Mouse (Mus musculus) CH12.LX (cell line): ENCODE data around the gene Ap2b1.
A peak's percentile ranks its signal among the peaks of the same experiment; 100 is the strongest.

Experiments
- BHLHE40 ChIP-seq: IDR thresholded peaks from 2 replicates; pipeline ENCODE4 v1.6.1; 2011; ENCODE audit warnings: mild to moderate bottlenecking, low read depth, low read length, improper control_type of control experiment
- CHD1 ChIP-seq: IDR thresholded peaks from 2 replicates; pipeline ENCODE4 v1.6.1; 2012; ENCODE audit warnings: low read depth, low read length, improper control_type of control experiment, inconsistent platforms
- CHD2 ChIP-seq: IDR thresholded peaks from 2 replicates; pipeline ENCODE4 v1.6.1; 2011; ENCODE audit warnings: low read length, improper control_type of control experiment
- CTCF ChIP-seq, 2 experiments: IDR thresholded peaks in 1 of 2; conservative IDR thresholded peaks in 1 of 2; 2 replicates each; pipeline ENCODE4 v1.5.1; 2011 to 2012; ENCODE audit warnings: low read depth in 2 of 2, low read length in 2 of 2, improper control_type of control experiment in 1 of 2, inconsistent platforms in 1 of 2, mild to moderate bottlenecking in 1 of 2, moderate library complexity in 1 of 2
- EP300 ChIP-seq: IDR thresholded peaks from 2 replicates; pipeline ENCODE4 v1.6.1; 2011; ENCODE audit warnings: low read length, improper control_type of control experiment
- ETS1 ChIP-seq: conservative IDR thresholded peaks from 2 replicates; pipeline ENCODE4 v1.6.1; 2012; ENCODE audit warnings: low read depth, mild to moderate bottlenecking, inconsistent platforms, low read length, improper control_type of control experiment, moderate library complexity
- GABPA ChIP-seq: IDR thresholded peaks from 2 replicates; pipeline ENCODE4 v1.6.1; 2012; ENCODE audit warnings: low read depth, low read length, improper control_type of control experiment, inconsistent platforms; ENCODE audit not compliant: insufficient replicate concordance
- MAX ChIP-seq: IDR thresholded peaks from 2 replicates; pipeline ENCODE4 v1.6.1; 2011; ENCODE audit warnings: low read length, improper control_type of control experiment
- NELFE ChIP-seq: IDR thresholded peaks from 2 replicates; pipeline ENCODE4 v1.6.1; 2011; ENCODE audit warnings: low read depth, low read length, improper control_type of control experiment
- POLR2A ChIP-seq: IDR thresholded peaks from 2 replicates; pipeline ENCODE4 v1.6.1; 2011; ENCODE audit warnings: low read depth, mild to moderate bottlenecking, improper control_type of control experiment, low read length
- TCF12 ChIP-seq: IDR thresholded peaks from 2 replicates; pipeline ENCODE4 v1.6.1; 2014; ENCODE audit warnings: low read depth, mild to moderate bottlenecking, inconsistent platforms, low read length, improper control_type of control experiment
- USF2 ChIP-seq: conservative IDR thresholded peaks from 2 replicates; pipeline ENCODE4 v1.6.1; 2011; ENCODE audit warnings: low read depth, low read length, improper control_type of control experiment
- ZC3H11A ChIP-seq: IDR thresholded peaks from 2 replicates; pipeline ENCODE4 v1.6.1; 2012; ENCODE audit warnings: low read depth, mild to moderate bottlenecking, inconsistent platforms, low read length, improper control_type of control experiment
- ZKSCAN1 ChIP-seq: IDR thresholded peaks from 2 replicates; pipeline ENCODE4 v1.6.1; 2012; ENCODE audit warnings: low read depth, inconsistent platforms, low read length, improper control_type of control experiment, borderline replicate concordance

DNA sequence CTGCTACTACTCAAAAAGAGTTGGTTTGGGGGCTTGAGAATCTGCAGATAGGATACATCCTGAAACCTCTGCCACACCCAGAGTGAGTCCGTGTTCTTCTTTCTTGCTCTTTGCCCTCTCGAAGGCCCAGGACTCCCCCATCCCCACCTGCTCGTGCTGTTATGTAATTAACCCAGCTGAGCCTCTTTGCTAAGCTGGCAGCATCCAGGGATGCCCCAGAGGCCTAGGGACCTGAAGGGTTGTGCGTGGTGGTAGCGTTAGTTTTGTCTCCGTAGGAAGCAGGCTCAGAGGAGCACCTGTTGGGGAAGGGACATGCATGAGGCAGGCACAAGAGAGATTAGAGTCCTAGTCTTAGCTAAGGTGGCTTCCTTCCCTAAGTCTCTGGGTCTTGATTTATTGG, 111.7 kb downstream of the Ap2b1 start:
- no peak for TF ChIP-seq CTCF (conservative IDR thresholded peaks at IDR 0.05 in 1 of 2, IDR thresholded peaks at IDR 0.05 in 1 of 2; ENCODE audit: low read depth in 2 of 2, low read length in 2 of 2)
- no peak for TF ChIP-seq CHD1
- no peak for TF ChIP-seq EP300
- no peak for TF ChIP-seq GABPA
- no peak for TF ChIP-seq CHD2
- TF ChIP-seq POLR2A: no peak
- TF ChIP-seq ETS1: no peak
- no peak for TF ChIP-seq MAX
- 0 out of 2 replicates have a peak, but pooled peaks have one; percentile 8 for TF ChIP-seq BHLHE40
- no peak for TF ChIP-seq USF2
- no peak for TF ChIP-seq ZKSCAN1
- peak; percentile 0; the same call in 1 of the 2 replicates for TF ChIP-seq TCF12
- TF ChIP-seq NELFE: no peak
- TF ChIP-seq ZC3H11A: no peak
